Mouse (Mus musculus): ENCODE measurements around the gene Ccdc171.
A peak's percentile ranks its signal among the peaks of the same experiment; 100 is the strongest.

DNA sequence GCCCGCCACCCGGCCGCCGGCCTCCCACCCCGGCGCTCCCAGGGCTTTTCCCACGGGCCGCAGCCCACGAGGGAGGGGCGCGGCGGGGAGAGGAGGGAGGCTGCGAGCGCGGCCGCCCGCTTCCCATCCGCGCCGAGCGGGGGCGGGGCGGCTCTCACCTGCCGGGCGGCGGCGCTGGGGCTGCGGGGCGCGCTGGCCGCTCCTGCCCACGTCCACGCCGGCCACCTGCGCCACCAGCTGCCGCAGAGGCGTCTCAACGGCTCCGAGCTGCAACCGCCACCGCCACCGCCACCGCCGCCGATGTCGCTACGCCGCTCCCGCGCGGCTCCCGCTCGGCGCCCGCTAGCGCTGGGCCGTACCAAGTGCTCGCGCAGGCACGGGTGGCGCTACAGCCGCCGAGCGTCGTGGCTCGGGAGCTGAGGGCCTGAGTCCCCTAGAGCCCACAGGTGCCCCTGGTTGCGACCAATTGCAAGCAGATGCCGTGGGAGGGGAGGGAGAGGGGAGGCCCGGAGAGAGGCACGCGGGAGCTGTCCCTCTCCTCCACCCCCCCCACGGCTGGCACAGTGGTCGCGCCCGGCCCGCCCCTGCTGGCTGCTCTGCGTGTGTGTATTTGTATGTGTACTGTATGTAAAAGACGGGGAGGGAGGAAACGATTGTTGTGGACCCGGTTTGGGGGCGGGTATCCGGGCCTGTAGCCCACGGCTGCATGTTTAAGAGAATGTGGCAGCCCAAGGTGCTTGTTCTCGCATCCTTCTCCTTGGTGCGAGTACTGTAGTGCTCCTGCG, 39.0 kb upstream of the Ccdc171 start, which contains the start of gene Psip1:
- TF ChIP-seq CTCF (IDR thresholded peaks at IDR 0.05; ENCODE audit: borderline replicate concordance, control insufficient read depth, extremely low read depth, insufficient read depth, low read length, poor library complexity) (peak; percentile 50; the same call in 1 of the 2 replicates), POLR2A (IDR thresholded peaks at IDR 0.05; ENCODE audit: control insufficient read depth, extremely low read depth, insufficient read depth, low read length, poor library complexity) (peak; percentile 51; the same call in 1 of the 2 replicates)
